Mouse (Mus musculus) olfactory bulb, adult 2 months (tissue): ENCODE measurements around the gene Ubash3b.

Experiments used
- CTCF ChIP-seq: fragments of 200-500 bp; IDR thresholded peaks from 2 replicates; pipeline ENCODE4 v1.5.1; 2012; ENCODE audit warnings: low read depth, mild to moderate bottlenecking, low read length, moderate library complexity; ENCODE audit not compliant: insufficient read depth
- POLR2A ChIP-seq: fragments of 200-500 bp; IDR thresholded peaks from 2 replicates; pipeline ENCODE4 v1.6.1; 2012; ENCODE audit warnings: mild to moderate bottlenecking, low read depth, low read length, moderate library complexity; ENCODE audit not compliant: insufficient read depth

DNA sequence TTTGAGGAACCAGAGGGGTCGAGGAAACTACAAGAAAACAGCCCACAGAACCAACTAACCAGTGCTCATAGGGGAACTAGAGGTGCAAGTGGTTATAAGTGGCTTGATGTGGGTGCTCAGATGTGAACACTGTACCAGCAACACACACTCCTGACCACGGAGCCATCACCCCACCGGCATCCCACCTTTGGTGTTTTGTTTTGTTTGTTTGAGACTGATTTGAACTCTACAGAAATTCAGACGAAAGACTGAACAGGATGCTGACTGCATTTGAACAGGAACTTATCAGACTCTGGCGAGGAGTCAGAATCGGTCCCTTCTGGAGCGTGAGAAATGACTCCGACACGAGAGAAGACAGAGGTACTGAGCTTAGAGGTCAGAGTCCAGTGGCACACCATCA, 19.9 kb upstream of the Ubash3b start:
- TF ChIP-seq POLR2A (no peak), CTCF (no peak)
